Mouse (Mus musculus) megakaryocyte, embryonic 14.5 days (primary cell): ENCODE measurements around the gene Tas2r118.

Experiments used
- FLI1 ChIP-seq: IDR thresholded peaks from 2 replicates; pipeline ENCODE4 v1.6.1; 2012; ENCODE audit warnings: low read length, inconsistent platforms, mixed read lengths
- GATA1 ChIP-seq: IDR thresholded peaks from 3 replicates; pipeline ENCODE4 v1.6.1; 2012; ENCODE audit warnings: mixed read lengths, low read length, inconsistent platforms, borderline replicate concordance

DNA sequence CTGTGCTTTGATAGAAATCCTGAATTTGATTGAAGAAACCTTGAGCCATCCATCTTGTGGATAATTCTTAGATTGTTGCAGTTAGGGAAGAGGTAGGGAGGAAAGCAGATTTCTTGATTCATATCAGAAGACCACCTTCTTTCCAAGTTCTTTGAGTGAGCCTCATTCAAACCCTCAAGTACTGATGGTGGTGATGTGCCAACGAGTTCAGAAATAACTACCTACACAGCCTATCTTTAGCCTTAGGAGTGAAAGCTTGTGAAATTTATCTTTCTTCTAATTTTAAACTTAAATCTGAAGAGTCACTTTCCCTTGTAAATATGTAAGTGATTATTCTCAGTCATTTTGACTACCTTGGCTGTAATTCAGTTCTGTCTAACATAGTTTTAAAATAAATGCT, 6.1 kb downstream of the Tas2r118 start:
- TF ChIP-seq GATA1 (no peak), FLI1 (no peak)
